Mouse (Mus musculus): Measurements from ENCODE around the gene Nploc4. TPM values are rescaled to one million over a fixed set of nuclear protein-coding genes. Genes with fewer than 3 reads are reported as not detected.

Gene Nploc4
- total and polyA plus RNA-seq, 2 experiments from 2014 or later, result 20.5 to 59.0 TPM

GRCm38 (mm10) chr11:120453306-120453705 lies 15.8 kb upstream of the Nploc4 start, which contains the start of gene Pde6g:
TSS of gene Pde6g (minus strand) at chr11:120453500.
- TF ChIP-seq EP300 (IDR thresholded peaks at IDR 0.05; ENCODE audit: low read depth) (no peak), CTCF (IDR thresholded peaks at IDR 0.05; ENCODE audit: low read depth) (no peak)
- Histone ChIP-seq H3K9me3 (replicated peaks; ENCODE audit: control insufficient read depth, low read length) (no peaks in the 10 kb centered on the region), H3K4me3 (ENCODE audit: low read depth, low read length) (no peak within 1 kb of the TSS), H3K9ac (replicated peaks; ENCODE audit: low read depth, low read length) (no peak within 1 kb of the TSS), H3K36me3 (replicated peaks; ENCODE audit: control insufficient read depth, insufficient read depth, low read length) (no peaks in the 10 kb centered on the region), H3K27ac (ENCODE audit: low read depth) (no peak within 1 kb of the TSS), H3K27me3 (ENCODE audit: control insufficient read depth, insufficient read depth, low read length) (no peaks in the 10 kb centered on the region), H3K4me2 (ENCODE audit: low read depth, low read length) (no peak within 1 kb of the TSS), H3K4me1 (ENCODE audit: control insufficient read depth, insufficient read depth) (no peaks in the 10 kb centered on the region; the same call in 1 of the 2 replicates)
- no peak for ATAC-seq (ENCODE audit: insufficient read depth, low read depth)
- no peak for DNase-seq (ENCODE audit: low spot score)
- 83% methylated on average over 4 of the region's 4 CpGs for WGBS

DNA sequence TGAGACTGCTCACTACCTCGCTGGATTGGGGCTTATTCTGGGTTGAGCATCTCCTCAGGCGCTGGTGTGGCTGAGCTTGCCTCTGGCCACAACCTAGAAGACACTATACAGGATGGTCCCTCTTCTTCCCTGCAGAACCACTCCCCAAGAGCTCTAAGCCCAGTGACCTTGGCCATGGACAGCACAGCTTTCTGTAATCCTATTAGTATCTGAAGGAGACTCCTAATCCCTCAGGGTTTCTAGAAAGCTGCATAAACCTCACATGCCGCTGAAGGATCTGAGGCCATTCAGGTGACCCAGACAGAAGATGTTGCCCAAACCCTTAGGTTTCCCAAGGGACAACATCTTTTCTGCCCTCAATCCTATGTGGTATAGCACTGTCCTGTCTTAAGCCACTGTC lies 14.7 kb upstream of the Nploc4 start:
- Histone ChIP-seq H3K36me3 (replicated peaks; ENCODE audit: control insufficient read depth, insufficient read depth, low read length) (no peaks in the 10 kb centered on the region), H3K9ac (replicated peaks; ENCODE audit: low read depth, low read length) (no peak overlapping the region), H3K4me3 (ENCODE audit: low read depth, low read length) (no peak overlapping the region), H3K4me2 (ENCODE audit: low read depth, low read length) (no peak overlapping the region), H3K9me3 (replicated peaks; ENCODE audit: control insufficient read depth, low read length) (no peaks in the 10 kb centered on the region), H3K27me3 (ENCODE audit: control insufficient read depth, insufficient read depth, low read length) (no peaks in the 10 kb centered on the region), H3K4me1 (ENCODE audit: control insufficient read depth, insufficient read depth) (no peaks in the 10 kb centered on the region; the same call in 1 of the 2 replicates), H3K27ac (ENCODE audit: low read depth) (no peak overlapping the region)
- DNase-seq (ENCODE audit: low spot score), result no peak
- ATAC-seq (ENCODE audit: insufficient read depth, low read depth), result no peak
- WGBS, result 62% methylated on average over 3 of the region's 3 CpGs
- TF ChIP-seq CTCF (IDR thresholded peaks at IDR 0.05; ENCODE audit: low read depth), result no peak
- TF ChIP-seq EP300 (IDR thresholded peaks at IDR 0.05; ENCODE audit: low read depth), result no peak

DNA sequence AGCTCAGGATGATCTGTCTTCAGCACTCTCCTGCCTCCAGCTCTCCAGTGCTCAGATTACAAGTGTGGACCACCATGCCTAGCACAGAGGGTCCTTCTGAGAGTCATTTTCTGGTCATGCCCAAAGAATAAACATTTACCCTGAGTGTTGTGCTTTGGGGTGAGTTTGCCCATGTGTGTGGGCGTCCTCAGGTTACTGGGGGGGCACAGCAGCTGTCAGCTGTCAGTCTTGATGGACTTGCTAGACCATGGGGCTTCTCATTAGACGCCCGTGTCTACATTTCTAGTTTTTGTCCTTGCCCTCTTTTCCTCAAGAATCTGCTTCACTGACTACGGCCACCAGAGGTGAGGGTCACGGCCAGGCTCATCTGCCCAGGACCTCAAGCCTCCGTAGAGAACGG lies 9.7 kb upstream of the Nploc4 start:
- Histone ChIP-seq H3K9me3 (replicated peaks; ENCODE audit: control insufficient read depth, low read length) (no peaks in the 10 kb centered on the region), H3K27ac (ENCODE audit: low read depth) (no peak overlapping the region), H3K4me1 (ENCODE audit: control insufficient read depth, insufficient read depth) (no peaks in the 10 kb centered on the region), H3K4me3 (ENCODE audit: low read depth, low read length) (no peak overlapping the region), H3K9ac (replicated peaks; ENCODE audit: low read depth, low read length) (no peak overlapping the region), H3K4me2 (ENCODE audit: low read depth, low read length) (no peak overlapping the region), H3K27me3 (ENCODE audit: control insufficient read depth, insufficient read depth, low read length) (no peaks in the 10 kb centered on the region), H3K36me3 (replicated peaks; ENCODE audit: control insufficient read depth, insufficient read depth, low read length) (no peaks in the 10 kb centered on the region)
- DNase-seq (ENCODE audit: low spot score) (no peak), ATAC-seq (ENCODE audit: insufficient read depth, low read depth) (no peak)
- TF ChIP-seq EP300 (IDR thresholded peaks at IDR 0.05; ENCODE audit: low read depth), result no peak
- 84% methylated on average over 7 of the region's 7 CpGs for WGBS

DNA sequence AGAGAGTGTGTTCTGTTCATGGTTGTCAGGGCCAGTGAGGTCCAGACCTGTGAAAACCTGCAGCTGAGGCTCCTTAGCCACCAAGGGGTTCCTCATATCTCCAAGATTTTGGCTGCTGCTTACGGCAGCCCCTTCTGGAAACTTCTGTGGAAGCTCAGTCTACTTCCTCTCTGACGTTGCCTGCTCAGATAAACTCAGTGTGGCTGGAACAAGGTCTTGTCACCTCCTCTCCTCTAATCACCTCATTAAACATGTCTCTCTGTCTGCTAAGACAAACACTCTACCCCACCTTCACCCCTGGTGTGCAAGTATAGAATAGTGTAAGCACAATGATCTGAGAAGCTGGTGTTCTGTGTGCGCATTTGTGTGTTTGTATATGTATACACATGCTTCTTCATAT lies 8.0 kb upstream of the Nploc4 start:
- H3K27ac ChIP-seq (ENCODE audit: low read depth), result no peak overlapping the region
- 58% methylated on average over 3 of the region's 3 CpGs for WGBS
- no peaks in the 10 kb centered on the region for H3K36me3 ChIP-seq (replicated peaks; ENCODE audit: control insufficient read depth, insufficient read depth, low read length)
- H3K9me3 ChIP-seq (replicated peaks; ENCODE audit: control insufficient read depth, low read length), result no peaks in the 10 kb centered on the region
- no peaks in the 10 kb centered on the region for H3K4me1 ChIP-seq (ENCODE audit: control insufficient read depth, insufficient read depth)
- ATAC-seq (ENCODE audit: insufficient read depth, low read depth), result no peak
- TF ChIP-seq EP300 (IDR thresholded peaks at IDR 0.05; ENCODE audit: low read depth) (no peak), CTCF (IDR thresholded peaks at IDR 0.05; ENCODE audit: low read depth) (no peak)
- no peak overlapping the region for H3K9ac ChIP-seq (replicated peaks; ENCODE audit: low read depth, low read length)
- H3K4me3 ChIP-seq (ENCODE audit: low read depth, low read length), result no peak overlapping the region
- no peak overlapping the region for H3K4me2 ChIP-seq (ENCODE audit: low read depth, low read length)
- no peaks in the 10 kb centered on the region for H3K27me3 ChIP-seq (ENCODE audit: control insufficient read depth, insufficient read depth, low read length)
- no peak for DNase-seq (ENCODE audit: low spot score)

DNA sequence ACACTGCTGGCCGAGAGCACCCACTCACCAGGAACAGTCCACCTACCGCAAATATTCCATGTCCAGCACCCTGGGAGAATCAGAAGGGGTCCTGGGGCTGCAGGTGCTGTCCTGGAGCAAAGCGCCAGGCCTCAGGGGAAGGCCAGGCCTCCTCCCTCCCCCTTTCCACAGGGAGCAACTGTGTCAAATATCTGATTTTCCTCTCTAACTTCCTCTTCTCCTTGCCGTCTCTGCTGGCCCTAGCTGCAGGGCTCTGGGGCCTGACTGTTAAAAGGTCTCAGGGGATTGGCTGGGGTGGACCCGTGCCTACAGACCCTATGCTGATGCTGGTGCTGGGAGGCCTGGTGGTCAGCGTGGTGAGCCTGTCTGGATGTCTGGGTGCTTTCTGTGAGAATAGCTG lies 6.6 kb upstream of the Nploc4 start:
- no peak for DNase-seq (ENCODE audit: low spot score)
- no peaks in the 10 kb centered on the region for H3K36me3 ChIP-seq (replicated peaks; ENCODE audit: control insufficient read depth, insufficient read depth, low read length)
- WGBS, result 54% methylated on average over 6 of the region's 6 CpGs
- no peak overlapping the region for H3K9ac ChIP-seq (replicated peaks; ENCODE audit: low read depth, low read length)
- no peak overlapping the region for H3K27ac ChIP-seq (ENCODE audit: low read depth)
- H3K4me2 ChIP-seq (ENCODE audit: low read depth, low read length), result no peak overlapping the region
- ATAC-seq (ENCODE audit: insufficient read depth, low read depth), result no peak
- TF ChIP-seq EP300 (IDR thresholded peaks at IDR 0.05; ENCODE audit: low read depth) (no peak), CTCF (IDR thresholded peaks at IDR 0.05; ENCODE audit: low read depth) (no peak)
- no peaks in the 10 kb centered on the region for H3K9me3 ChIP-seq (replicated peaks; ENCODE audit: control insufficient read depth, low read length)
- no peaks in the 10 kb centered on the region for H3K27me3 ChIP-seq (ENCODE audit: control insufficient read depth, insufficient read depth, low read length)
- H3K4me3 ChIP-seq (ENCODE audit: low read depth, low read length), result no peak overlapping the region
- H3K4me1 ChIP-seq (ENCODE audit: control insufficient read depth, insufficient read depth), result no peaks in the 10 kb centered on the region

- Histone ChIP-seq H3K4me1 (ENCODE audit: control insufficient read depth, insufficient read depth) (no peaks in the 10 kb centered on the region), H3K9me3 (replicated peaks; ENCODE audit: control insufficient read depth, low read length) (no peaks in the 10 kb centered on the region), H3K36me3 (replicated peaks; ENCODE audit: control insufficient read depth, insufficient read depth, low read length) (no peaks in the 10 kb centered on the region), H3K27ac (ENCODE audit: low read depth) (no peak overlapping the region), H3K9ac (replicated peaks; ENCODE audit: low read depth, low read length) (no peak overlapping the region), H3K4me3 (ENCODE audit: low read depth, low read length) (no peak overlapping the region), H3K4me2 (ENCODE audit: low read depth, low read length) (no peak overlapping the region), H3K27me3 (ENCODE audit: control insufficient read depth, insufficient read depth, low read length) (no peaks in the 10 kb centered on the region)
- DNase-seq (ENCODE audit: low spot score) (no peak), ATAC-seq (ENCODE audit: insufficient read depth, low read depth) (no peak)
- WGBS, result 81% methylated on average over 3 of the region's 3 CpGs
- no peak for TF ChIP-seq CTCF (IDR thresholded peaks at IDR 0.05; ENCODE audit: low read depth)
These were observed 5.3 kb upstream of the Nploc4 start for GRCm38 (mm10) chr11:120442765-120443280.
